17 mouse cellular contexts compared by ENCODE assay signal in genomic region chr1:42599238-42599637, GRCm38 (mm10).
DNase-seq lines count a peak whose midpoint lies in the region; ATAC-seq and TF ChIP-seq lines count a peak whose summit lies in the region.
"Had no signal": no experiment of that assay in that cellular context is flagged by ENCODE, and none has a peak within 500 bp of the region (broad histone marks: within the 10 kb centered on the region; RNA-seq: fewer than 3 reads in every experiment).

No protein-coding gene starts in this region.

- no peak overlapping the region for H3K9ac ChIP-seq in hindbrain, embryonic 16.5 days (ENCODE audit: low read depth, low read length)
- H3K9ac ChIP-seq in kidney, embryonic 14.5 days (ENCODE audit: low read depth, low read length) = no peak overlapping the region
- H3K9ac ChIP-seq: hindbrain, embryonic 12.5 days; limb, embryonic 12.5 days; liver, embryonic 12.5 days; stomach, embryonic 15.5 days had no signal

- 74% methylated on average over 6 of the region's 6 CpGs for WGBS in hindbrain, embryonic 16.5 days
- 85% methylated on average over 6 of the region's 6 CpGs for WGBS in hindbrain, embryonic 10.5 days
- WGBS in cerebellum, adult 2 months = 14% methylated on average over 6 of the region's 6 CpGs
- WGBS in kidney, embryonic 14.5 days = 92% methylated on average over 6 of the region's 6 CpGs

- TF ChIP-seq CTCF in cerebellum, adult 2 months (IDR thresholded peaks at IDR 0.05; ENCODE audit: borderline replicate concordance, insufficient read depth, low read depth, low read length) = no peak

- no peak overlapping the region for H3K4me2 ChIP-seq in hindbrain, embryonic 16.5 days (ENCODE audit: low read length)
- H3K4me2 ChIP-seq in kidney, embryonic 14.5 days (replicated peaks; ENCODE audit: low read depth, low read length) = no peak overlapping the region
- H3K4me2 ChIP-seq: hindbrain, embryonic 12.5 days; limb, embryonic 12.5 days; liver, embryonic 12.5 days; stomach, embryonic 15.5 days had no signal

- no peaks in the 10 kb centered on the region for H3K36me3 ChIP-seq in hindbrain, embryonic 16.5 days (ENCODE audit: control insufficient read depth, insufficient read depth, low read length)
- H3K36me3 ChIP-seq in hindbrain, embryonic 10.5 days = no peaks in the 10 kb centered on the region
- H3K36me3 ChIP-seq in kidney, embryonic 14.5 days (ENCODE audit: control insufficient read depth, insufficient read depth, low read length) = no peaks in the 10 kb centered on the region
- H3K36me3 ChIP-seq: forebrain, embryonic 10.5 days; heart, embryonic 10.5 days; hindbrain, embryonic 12.5 days; limb, embryonic 12.5 days; liver, embryonic 12.5 days; midbrain, embryonic 10.5 days; stomach, embryonic 15.5 days had no signal

- H3K9me3 ChIP-seq in hindbrain, embryonic 16.5 days (ENCODE audit: control insufficient read depth, low read length) = no peaks in the 10 kb centered on the region
- H3K9me3 ChIP-seq in hindbrain, embryonic 10.5 days = no peaks in the 10 kb centered on the region
- H3K9me3 ChIP-seq in kidney, embryonic 14.5 days (ENCODE audit: control insufficient read depth, low read length) = no peaks in the 10 kb centered on the region
- H3K9me3 ChIP-seq: forebrain, embryonic 10.5 days; heart, embryonic 10.5 days; hindbrain, embryonic 12.5 days; limb, embryonic 12.5 days; liver, embryonic 12.5 days; midbrain, embryonic 10.5 days; stomach, embryonic 15.5 days had no signal

- no peak for DNase-seq in hindbrain, embryonic 10.5 days (ENCODE audit: low spot score)
- DNase-seq in right cerebral cortex, postnatal 4 days = peak; percentile 15
- no peak for DNase-seq in right cerebral cortex, adult 2 months (ENCODE audit: low spot score in 2 of 2)
- DNase-seq in cerebellum, adult 2 months = peak; percentile 43 to 62
- DNase-seq in cerebellum, postnatal 36 days = peak; percentile 47
- DNase-seq: gastrocnemius, postnatal 36 days; lung, adult 2 months; lung, postnatal 4 days had no signal

- H3K27ac ChIP-seq in hindbrain, embryonic 16.5 days (ENCODE audit: low read depth, low read length) = no peak overlapping the region
- no peak overlapping the region for H3K27ac ChIP-seq in hindbrain, embryonic 10.5 days
- no peak overlapping the region for H3K27ac ChIP-seq in cerebellum, adult 2 months (ENCODE audit: insufficient read depth, low read length)
- H3K27ac ChIP-seq in kidney, embryonic 14.5 days (ENCODE audit: low read depth, low read length) = no peak overlapping the region
- H3K27ac ChIP-seq: forebrain, embryonic 10.5 days; heart, embryonic 10.5 days; hindbrain, embryonic 12.5 days; limb, embryonic 12.5 days; liver, embryonic 12.5 days; midbrain, embryonic 10.5 days; stomach, embryonic 15.5 days had no signal

- TF ChIP-seq POLR2A in cerebellum, adult 2 months (IDR thresholded peaks at IDR 0.05; ENCODE audit: borderline replicate concordance, insufficient read depth, low read length) = no peak

- H3K27me3 ChIP-seq in hindbrain, embryonic 16.5 days (replicated peaks; ENCODE audit: control insufficient read depth, insufficient read depth, low read length) = no peaks in the 10 kb centered on the region
- no peaks in the 10 kb centered on the region for H3K27me3 ChIP-seq in hindbrain, embryonic 10.5 days (ENCODE audit: insufficient read depth, poor library complexity, severe bottlenecking)
- no peaks in the 10 kb centered on the region for H3K27me3 ChIP-seq in cerebellum, adult 2 months (ENCODE audit: control insufficient read depth, insufficient read depth, low read length)
- H3K27me3 ChIP-seq in kidney, embryonic 14.5 days (ENCODE audit: control insufficient read depth, insufficient read depth, low read length) = no peaks in the 10 kb centered on the region
- H3K27me3 ChIP-seq: hindbrain, embryonic 12.5 days; limb, embryonic 12.5 days; liver, embryonic 12.5 days; stomach, embryonic 15.5 days had no signal

- ATAC-seq in hindbrain, embryonic 16.5 days = peak; percentile 27; the same call in 1 of the 2 replicates
- ATAC-seq in kidney, embryonic 14.5 days (ENCODE audit: low FRiP score, low TSS enrichment) = no peak
- ATAC-seq: liver, embryonic 12.5 days had no signal

- no peak overlapping the region for H3K4me3 ChIP-seq in hindbrain, embryonic 16.5 days (ENCODE audit: low read length)
- no peak overlapping the region for H3K4me3 ChIP-seq in hindbrain, embryonic 10.5 days
- no peak overlapping the region for H3K4me3 ChIP-seq in cerebellum, adult 2 months (replicated peaks; ENCODE audit: insufficient read depth, low read depth, low read length)
- no peak overlapping the region for H3K4me3 ChIP-seq in kidney, embryonic 14.5 days (ENCODE audit: low read length)
- H3K4me3 ChIP-seq: forebrain, embryonic 10.5 days; heart, embryonic 10.5 days; hindbrain, embryonic 12.5 days; limb, embryonic 12.5 days; liver, embryonic 12.5 days; midbrain, embryonic 10.5 days; stomach, embryonic 15.5 days had no signal

- H3K4me1 ChIP-seq in hindbrain, embryonic 16.5 days (ENCODE audit: control insufficient read depth, insufficient read depth, low read depth, low read length) = no peaks in the 10 kb centered on the region
- no peaks in the 10 kb centered on the region for H3K4me1 ChIP-seq in hindbrain, embryonic 10.5 days (replicated peaks)
- peaks cover 10% of the 10 kb centered on the region for H3K4me1 ChIP-seq in cerebellum, adult 2 months (ENCODE audit: control insufficient read depth, insufficient read depth, low read length)
- no peaks in the 10 kb centered on the region for H3K4me1 ChIP-seq in kidney, embryonic 14.5 days (ENCODE audit: control insufficient read depth, insufficient read depth, low read length)
- H3K4me1 ChIP-seq: heart, embryonic 10.5 days; hindbrain, embryonic 12.5 days; limb, embryonic 12.5 days; liver, embryonic 12.5 days; midbrain, embryonic 10.5 days; stomach, embryonic 15.5 days had no signal

Comparison
In these comparisons a context has a peak if more than half of its experiments do, and no peak if none do; other contexts are left out.
1. DNase-seq: peak in right cerebral cortex, postnatal 4 days (single experiment), cerebellum, adult 2 months (2 of 2) and cerebellum, postnatal 36 days (2 of 2); none in hindbrain, embryonic 10.5 days (single experiment) and right cerebral cortex, adult 2 months (0 of 2).